Comparison of ENCODE assay signal across 18 mouse cellular contexts in the genomic region with DNA sequence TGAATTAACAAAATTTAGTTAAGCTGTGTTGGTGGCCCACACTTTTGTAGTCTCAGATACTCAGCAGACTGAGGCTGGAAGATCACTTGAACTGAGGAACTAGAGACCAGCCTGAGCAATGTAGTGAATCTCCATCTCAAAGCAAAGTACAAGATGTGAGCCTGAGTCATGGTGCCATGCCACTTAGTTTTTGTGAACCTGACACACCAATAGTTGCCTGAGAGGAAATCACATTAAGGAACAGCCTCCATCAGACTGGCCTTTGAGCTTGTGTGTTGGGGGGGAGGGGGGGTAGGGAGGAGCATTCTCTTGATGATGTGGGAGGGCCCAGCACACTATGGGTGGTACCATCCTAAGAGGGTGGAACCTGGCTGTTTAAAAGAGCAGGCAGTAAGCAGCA. TPM values are rescaled to one million over a fixed set of nuclear protein-coding genes. Genes with fewer than 3 reads are reported as not detected.
DNase-seq lines count a peak whose midpoint lies in the region; ATAC-seq lines count a peak whose summit lies in the region.
"Had no signal": no experiment of that assay in that cellular context is flagged by ENCODE, and none has a peak within 500 bp of the region (broad histone marks: within the 10 kb centered on the region; RNA-seq: fewer than 3 reads in every experiment).

No protein-coding gene starts in this region.

- H3K36me3 ChIP-seq in midbrain, embryonic 11.5 days (ENCODE audit: control insufficient read depth, insufficient read depth, low read length) = no peaks in the 10 kb centered on the region
- no peaks in the 10 kb centered on the region for H3K36me3 ChIP-seq in midbrain, embryonic 13.5 days
- H3K36me3 ChIP-seq: embryonic facial prominence, embryonic 15.5 days; heart, embryonic 12.5 days; hindbrain, embryonic 15.5 days had no signal

- no peak overlapping the region for H3K27ac ChIP-seq in midbrain, embryonic 11.5 days (ENCODE audit: low read depth, low read length)
- H3K27ac ChIP-seq in midbrain, embryonic 13.5 days = no peak overlapping the region

- no peak overlapping the region for H3K4me3 ChIP-seq in midbrain, embryonic 11.5 days (ENCODE audit: low read depth, low read length)
- H3K4me3 ChIP-seq in midbrain, embryonic 13.5 days (replicated peaks) = no peak overlapping the region

- intact Hi-C loops in gastrocnemius, postnatal 14 days (cut with DNase I; ENCODE audit: low total_unique reads) = no loop called here

- no peaks in the 10 kb centered on the region for H3K27me3 ChIP-seq in midbrain, embryonic 11.5 days (ENCODE audit: control insufficient read depth, insufficient read depth, low read length)
- no peaks in the 10 kb centered on the region for H3K27me3 ChIP-seq in midbrain, embryonic 13.5 days
- H3K27me3 ChIP-seq: embryonic facial prominence, embryonic 15.5 days; heart, embryonic 12.5 days; hindbrain, embryonic 15.5 days had no signal

- H3K4me2 ChIP-seq in midbrain, embryonic 11.5 days = no peak overlapping the region
- no peak overlapping the region for H3K4me2 ChIP-seq in midbrain, embryonic 13.5 days (replicated peaks)

- H3K4me1 ChIP-seq in midbrain, embryonic 11.5 days (ENCODE audit: control insufficient read depth, insufficient read depth, low read length) = peaks cover 11% of the 10 kb centered on the region
- H3K4me1 ChIP-seq in midbrain, embryonic 13.5 days (replicated peaks) = peaks cover 21% of the 10 kb centered on the region

- ATAC-seq in midbrain, embryonic 11.5 days (ENCODE audit: low FRiP score) = no peak
- ATAC-seq in midbrain, embryonic 13.5 days = no peak
- ATAC-seq: inflammation-experienced regulatory T-cells, adult 6 months had no signal

- no peak overlapping the region for H3K9ac ChIP-seq in midbrain, embryonic 11.5 days (ENCODE audit: low read length)
- no peak overlapping the region for H3K9ac ChIP-seq in midbrain, embryonic 13.5 days (replicated peaks)
- H3K9ac ChIP-seq: embryonic facial prominence, embryonic 15.5 days; heart, embryonic 12.5 days had no signal

- no peaks in the 10 kb centered on the region for H3K9me3 ChIP-seq in midbrain, embryonic 11.5 days (ENCODE audit: control insufficient read depth, low read length)
- no peaks in the 10 kb centered on the region for H3K9me3 ChIP-seq in midbrain, embryonic 13.5 days
- H3K9me3 ChIP-seq: embryonic facial prominence, embryonic 15.5 days; heart, embryonic 12.5 days; hindbrain, embryonic 15.5 days had no signal

- DNase-seq in midbrain, embryonic 11.5 days (ENCODE audit: low spot score, missing footprints) = peak; percentile 78
- DNase-seq in ZHBTc4 (ENCODE audit: low read depth, low spot score) = peak; percentile 38
- DNase-seq in naive thymus-derived CD4-positive, alpha-beta T cell, adult 2 months (ENCODE audit: low read depth) = peak; percentile 51
- no peak for DNase-seq in gastrocnemius, postnatal 14 days
- DNase-seq in urinary bladder, adult 2 months (ENCODE audit: low spot score) = no peak
- DNase-seq: adrenal gland, postnatal 10 days; B cell, adult 2 months; cerebellum, adult 11 months; cerebellum, adult 8-10 months; cerebellum, postnatal 14 days; embryo, embryonic 11 days; gastrocnemius, postnatal 10 days; heart, postnatal 36 days had no signal

RNA-seq across cellular contexts. Expression of gene Ano10, which starts 1.2 kb away (rescaled TPM):
- 39.4 and 46.3 TPM in 2 replicates for polyA plus RNA-seq in midbrain, embryonic 11.5 days (2014; fragmentation: Nextera tagmentation; extraction: Ambion mirVana)
- 44.6 and 45.4 TPM in 2 replicates for polyA plus RNA-seq in midbrain, embryonic 13.5 days (2015; fragmentation: Nextera tagmentation; extraction: Ambion mirVana)
- 10 to 100 TPM; 36.6 to 39.4 TPM for total RNA-seq in gastrocnemius, postnatal 14 days (2021)
- polyA plus RNA-seq in urinary bladder, adult 2 months (2012; rRNA removed) = 73.2 and 79.4 TPM in 2 replicates

RNA-seq across cellular contexts. Expression of gene Abhd5, which starts 56.0 kb away (rescaled TPM):
- 19.9 and 20.0 TPM in 2 replicates for polyA plus RNA-seq in midbrain, embryonic 11.5 days (2014; fragmentation: Nextera tagmentation; extraction: Ambion mirVana)
- 14.2 and 17.7 TPM in 2 replicates for polyA plus RNA-seq in midbrain, embryonic 13.5 days (2015; fragmentation: Nextera tagmentation; extraction: Ambion mirVana)
- 10 to 100 TPM; 26.0 to 26.3 TPM for total RNA-seq in gastrocnemius, postnatal 14 days (2021)
- 30.8 and 38.4 TPM in 2 replicates for polyA plus RNA-seq in urinary bladder, adult 2 months (2012; rRNA removed)

Comparison
In these comparisons a context has a peak if more than half of its experiments do, and no peak if none do; other contexts are left out.
1. DNase-seq: peak in midbrain, embryonic 11.5 days (single experiment), ZHBTc4 (single experiment) and naive thymus-derived CD4-positive, alpha-beta T cell, adult 2 months (single experiment); none in gastrocnemius, postnatal 14 days (single experiment) and urinary bladder, adult 2 months (single experiment).